Mouse (Mus musculus): ENCODE measurements around the gene Slc27a5. TPM values are rescaled to one million over a fixed set of nuclear protein-coding genes. Genes with fewer than 3 reads are reported as not detected.

The Slc27a5 gene
- not detected in 2 replicates for total RNA-seq (2014; fragmentation: Nextera tagmentation)
- 0.12 and 0.22 TPM in 2 replicates for total RNA-seq (2017)
- not detected in 2 replicates for polyA plus RNA-seq (2012)

DNA sequence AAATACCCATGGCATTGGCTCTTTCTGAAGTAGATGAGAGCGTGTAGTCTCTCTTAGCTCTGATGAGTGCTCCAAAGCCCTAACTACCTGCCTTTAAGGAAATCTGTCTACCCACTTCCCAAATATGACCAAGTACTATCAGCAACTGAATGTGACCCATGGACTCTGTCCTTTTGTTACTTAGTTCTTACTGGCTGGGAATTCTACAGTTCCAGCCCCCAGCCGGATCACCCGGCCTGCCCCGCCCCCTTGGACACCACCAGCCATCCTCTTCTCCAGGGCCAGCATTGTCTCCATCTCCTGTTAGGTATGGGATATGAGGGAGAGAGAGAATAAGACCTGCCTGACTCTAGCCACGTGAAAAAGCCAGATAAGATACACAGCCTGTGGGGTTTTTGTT is at the start of gene Slc27a5:
Gene Slc27a5 (minus strand): TSS at position 140 of the 400 bp plus-strand sequence.
- no peaks in the 10 kb centered on the region for H3K4me1 ChIP-seq (ENCODE audit: insufficient read depth, low read depth, low read length)
- no peak for TF ChIP-seq CTCF (IDR thresholded peaks at IDR 0.05; ENCODE audit: low read depth, low read length)
- no peak for TF ChIP-seq GATA2 (IDR thresholded peaks at IDR 0.05; ENCODE audit: borderline replicate concordance, low read depth, low read length)
- no peak for TF ChIP-seq TAL1 (conservative IDR thresholded peaks at IDR 0.05; ENCODE audit: low read depth, low read length)
- TF ChIP-seq GATA1 (IDR thresholded peaks at IDR 0.05; ENCODE audit: borderline replicate concordance, low read length): no peak
- no peak for TF ChIP-seq POLR2AphosphoS5 (IDR thresholded peaks at IDR 0.05; ENCODE audit: insufficient replicate concordance, low read depth, low read length)
- H3K27me3 ChIP-seq (ENCODE audit: insufficient read depth, low read length): peaks cover 19% of the 10 kb centered on the region
- no peak within 1 kb of the TSS for H3K4me3 ChIP-seq (ENCODE audit: low read depth, low read length)
- ATAC-seq (ENCODE audit: extremely low read depth, insufficient number of reproducible peaks, low FRiP score, poor library complexity, severe bottlenecking): no peak
- peaks cover 5% of the 10 kb centered on the region for H3K36me3 ChIP-seq (replicated peaks)
- no peak for DNase-seq (ENCODE audit: low spot score)
- H3K9me3 ChIP-seq (replicated peaks): no peaks in the 10 kb centered on the region

- peak; percentile 86 for ATAC-seq (ENCODE audit: extremely low read depth, insufficient number of reproducible peaks, low FRiP score, poor library complexity, severe bottlenecking)
- Histone ChIP-seq H3K9me3 (replicated peaks) (peaks cover 18% of the 10 kb centered on the region), H3K4me3 (ENCODE audit: low read depth, low read length) (no peak overlapping the region), H3K27me3 (ENCODE audit: insufficient read depth, low read length) (peaks cover 24% of the 10 kb centered on the region), H3K4me1 (ENCODE audit: insufficient read depth, low read depth, low read length) (peaks cover 7% of the 10 kb centered on the region; the same call in 1 of the 2 replicates), H3K36me3 (replicated peaks) (peaks cover 16% of the 10 kb centered on the region)
- DNase-seq (ENCODE audit: low spot score): peak; percentile 68
- TF ChIP-seq CTCF (IDR thresholded peaks at IDR 0.05; ENCODE audit: low read depth, low read length): peak; percentile 20; the same call in 1 of the 2 replicates
- no peak for TF ChIP-seq TAL1 (conservative IDR thresholded peaks at IDR 0.05; ENCODE audit: low read depth, low read length)
Observed at GRCm38 (mm10) chr7:13046084-13046483, 48.1 kb upstream of the Slc27a5 start.

GRCm38 (mm10) chr7:13044254-13044625 is 46.2 kb upstream of the Slc27a5 start:
- DNase-seq (ENCODE audit: low spot score): no peak
- Histone ChIP-seq H3K4me1 (ENCODE audit: insufficient read depth, low read depth, low read length) (peaks cover 23% of the 10 kb centered on the region), H3K4me3 (ENCODE audit: low read depth, low read length) (peak overlapping the region; percentile 21), H3K36me3 (replicated peaks) (peaks cover 24% of the 10 kb centered on the region), H3K27me3 (ENCODE audit: insufficient read depth, low read length) (peaks cover 21% of the 10 kb centered on the region), H3K9me3 (replicated peaks) (peaks cover 18% of the 10 kb centered on the region)
- ATAC-seq (ENCODE audit: extremely low read depth, insufficient number of reproducible peaks, low FRiP score, poor library complexity, severe bottlenecking): no peak
- TF ChIP-seq GATA1 (IDR thresholded peaks at IDR 0.05; ENCODE audit: borderline replicate concordance, low read length) (no peak), GATA2 (IDR thresholded peaks at IDR 0.05; ENCODE audit: borderline replicate concordance, low read depth, low read length) (no peak), CTCF (IDR thresholded peaks at IDR 0.05; ENCODE audit: low read depth, low read length) (no peak), POLR2AphosphoS5 (IDR thresholded peaks at IDR 0.05; ENCODE audit: insufficient replicate concordance, low read depth, low read length) (no peak), TAL1 (conservative IDR thresholded peaks at IDR 0.05; ENCODE audit: low read depth, low read length) (no peak)

GRCm38 (mm10) chr7:13043445-13044253 is 45.7 kb upstream of the Slc27a5 start:
- H3K27me3 ChIP-seq (ENCODE audit: insufficient read depth, low read length): peaks cover 15% of the 10 kb centered on the region; the same call in 1 of the 2 replicates
- peak overlapping the region; percentile 35; the same call in 1 of the 2 replicates for H3K4me3 ChIP-seq (ENCODE audit: low read depth, low read length)
- TF ChIP-seq POLR2AphosphoS5 (IDR thresholded peaks at IDR 0.05; ENCODE audit: insufficient replicate concordance, low read depth, low read length): no peak
- no peak for TF ChIP-seq CTCF (IDR thresholded peaks at IDR 0.05; ENCODE audit: low read depth, low read length)
- no peak for TF ChIP-seq GATA1 (IDR thresholded peaks at IDR 0.05; ENCODE audit: borderline replicate concordance, low read length)
- H3K4me1 ChIP-seq (ENCODE audit: insufficient read depth, low read depth, low read length): peaks cover 29% of the 10 kb centered on the region
- peaks cover 24% of the 10 kb centered on the region for H3K36me3 ChIP-seq (replicated peaks)
- ATAC-seq (ENCODE audit: extremely low read depth, insufficient number of reproducible peaks, low FRiP score, poor library complexity, severe bottlenecking) (no peak), DNase-seq (ENCODE audit: low spot score) (no peak)
- peaks cover 18% of the 10 kb centered on the region for H3K9me3 ChIP-seq (replicated peaks)

- H3K4me3 ChIP-seq (ENCODE audit: low read depth, low read length): peak overlapping the region; percentile 35; the same call in 1 of the 2 replicates
- no peak for DNase-seq (ENCODE audit: low spot score)
Observed at GRCm38 (mm10) chr7:13043120-13043444, 45.1 kb upstream of the Slc27a5 start.

GRCm38 (mm10) chr7:13042511-13042910 is 44.5 kb upstream of the Slc27a5 start:
- Histone ChIP-seq H3K27me3 (ENCODE audit: insufficient read depth, low read length) (peaks cover 12% of the 10 kb centered on the region; the same call in 1 of the 2 replicates), H3K9me3 (replicated peaks) (peaks cover 18% of the 10 kb centered on the region), H3K4me1 (ENCODE audit: insufficient read depth, low read depth, low read length) (peaks cover 32% of the 10 kb centered on the region), H3K4me3 (ENCODE audit: low read depth, low read length) (no peak overlapping the region), H3K36me3 (replicated peaks) (peaks cover 24% of the 10 kb centered on the region)
- DNase-seq (ENCODE audit: low spot score) (no peak), ATAC-seq (ENCODE audit: extremely low read depth, insufficient number of reproducible peaks, low FRiP score, poor library complexity, severe bottlenecking) (no peak)
- TF ChIP-seq TAL1 (conservative IDR thresholded peaks at IDR 0.05; ENCODE audit: low read depth, low read length) (no peak), GATA2 (IDR thresholded peaks at IDR 0.05; ENCODE audit: borderline replicate concordance, low read depth, low read length) (no peak)

More at GRCm38 (mm10) chr7:13043120-13043444, 45.1 kb upstream of the Slc27a5 start:
- TF ChIP-seq CTCF (IDR thresholded peaks at IDR 0.05; ENCODE audit: low read depth, low read length) (no peak), GATA1 (IDR thresholded peaks at IDR 0.05; ENCODE audit: borderline replicate concordance, low read length) (no peak), TAL1 (conservative IDR thresholded peaks at IDR 0.05; ENCODE audit: low read depth, low read length) (no peak), POLR2AphosphoS5 (IDR thresholded peaks at IDR 0.05; ENCODE audit: insufficient replicate concordance, low read depth, low read length) (no peak), GATA2 (IDR thresholded peaks at IDR 0.05; ENCODE audit: borderline replicate concordance, low read depth, low read length) (no peak)
- H3K9me3 ChIP-seq (replicated peaks): peaks cover 18% of the 10 kb centered on the region
- peaks cover 32% of the 10 kb centered on the region for H3K4me1 ChIP-seq (ENCODE audit: insufficient read depth, low read depth, low read length)
- ATAC-seq (ENCODE audit: extremely low read depth, insufficient number of reproducible peaks, low FRiP score, poor library complexity, severe bottlenecking): no peak
- peaks cover 12% of the 10 kb centered on the region; the same call in 1 of the 2 replicates for H3K27me3 ChIP-seq (ENCODE audit: insufficient read depth, low read length)
- H3K36me3 ChIP-seq (replicated peaks): peaks cover 24% of the 10 kb centered on the region

Data from G1E (cell line).